Mouse (Mus musculus) ovary, postnatal 14 days (tissue): ENCODE data around the gene Tsc22d1.

Experiments
- DNase-seq: peaks from one replicate; pipeline ENCODE4 v3.0.0; 2022; ENCODE audit warnings: low spot score

Tsc22d1 gene

GRCm38 (mm10) chr14:76414862-76415780 lies at the start of gene Tsc22d1:
TSS of gene Tsc22d1 (plus strand) at chr14:76414961.
- no peak for DNase-seq

- DNase-seq, result no peak
Measured at GRCm38 (mm10) chr14:76373638-76374037, 41.1 kb upstream of the Tsc22d1 start.

DNA sequence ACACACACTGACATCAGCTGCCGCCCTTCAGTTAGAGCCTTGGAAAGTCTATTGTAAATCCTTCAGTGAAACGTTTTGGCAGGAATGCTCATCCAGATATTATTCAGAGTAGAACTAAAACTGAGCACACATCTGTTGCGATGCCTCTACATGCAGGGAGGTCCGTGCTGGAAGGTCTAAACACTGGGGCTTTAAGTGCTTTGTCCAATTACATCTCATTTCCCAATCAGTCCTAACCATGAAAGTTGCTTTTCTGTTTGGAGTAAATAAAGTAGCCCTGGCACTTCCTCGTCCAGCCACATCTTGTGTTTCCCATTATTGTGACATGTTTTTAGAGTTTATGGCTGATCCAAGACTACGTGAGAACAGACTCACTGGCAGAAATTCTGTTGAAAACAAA lies 40.2 kb upstream of the Tsc22d1 start:
- DNase-seq, result no peak

- no peak for DNase-seq
Measured at GRCm38 (mm10) chr14:76376561-76376960, 38.2 kb upstream of the Tsc22d1 start.

- DNase-seq, result no peak
Measured at GRCm38 (mm10) chr14:76379411-76379810, 35.4 kb upstream of the Tsc22d1 start.

- no peak for DNase-seq
Measured at GRCm38 (mm10) chr14:76388025-76388424, 26.7 kb upstream of the Tsc22d1 start.

- DNase-seq, result no peak
Measured at GRCm38 (mm10) chr14:76398251-76398650, 16.5 kb upstream of the Tsc22d1 start.

DNA sequence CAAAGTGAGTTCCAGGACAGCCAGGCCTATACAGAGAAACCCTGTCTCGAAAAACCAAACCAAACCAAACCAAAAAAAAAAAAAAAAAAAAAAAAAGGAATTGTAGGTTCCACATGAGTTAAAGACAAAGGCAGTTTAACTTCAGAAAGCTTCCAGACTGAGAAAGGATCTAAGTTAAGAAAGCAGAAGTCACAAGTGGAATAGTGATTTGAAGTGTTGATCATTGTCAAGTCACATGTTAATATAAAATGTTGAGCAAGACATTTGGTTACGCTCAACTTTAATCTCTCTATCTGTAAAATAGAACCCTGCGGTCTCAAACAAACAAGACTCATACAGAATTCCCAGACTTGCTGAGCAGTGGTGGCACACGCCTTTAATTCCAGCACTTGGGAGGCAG lies 12.2 kb upstream of the Tsc22d1 start:
- DNase-seq, result no peak

DNA sequence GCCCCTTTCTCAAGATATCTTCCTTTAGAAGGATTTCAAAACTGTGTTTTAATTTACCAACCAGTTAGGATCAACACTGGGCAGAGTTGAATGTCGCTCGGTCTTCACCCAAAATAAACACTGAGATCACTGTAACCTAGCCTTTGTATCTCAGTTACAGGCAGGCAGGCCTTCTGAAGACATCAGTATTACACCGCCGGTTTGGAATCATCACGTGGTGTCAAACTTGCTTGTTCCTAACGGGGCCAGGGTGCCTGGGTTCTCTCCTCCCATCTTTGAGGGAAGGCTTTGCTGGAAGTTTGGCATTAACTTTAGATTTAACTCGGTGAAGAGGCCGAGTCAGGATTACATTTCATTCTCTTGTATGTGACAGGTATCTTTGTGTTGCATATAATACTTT lies 5.7 kb upstream of the Tsc22d1 start:
- DNase-seq, result no peak

DNA sequence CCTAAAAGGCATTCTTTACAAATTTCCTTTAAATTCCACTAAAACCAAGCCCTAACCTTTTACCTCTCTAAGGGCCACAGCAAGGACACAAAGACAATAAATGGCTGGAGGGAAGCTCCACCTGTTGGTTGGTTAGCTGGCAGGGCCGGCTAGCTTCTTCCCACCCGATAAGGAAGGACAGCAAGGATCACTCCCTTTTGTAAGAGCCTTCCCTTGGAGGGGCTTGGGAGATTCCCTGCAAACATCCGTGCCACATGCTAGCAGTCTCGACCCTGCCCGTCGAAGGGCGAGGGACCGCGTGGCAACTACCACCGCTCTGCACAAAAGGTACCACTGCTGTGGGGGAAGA lies 1.0 kb upstream of the Tsc22d1 start:
- no peak for DNase-seq

- DNase-seq, result peak; percentile 94
Measured at GRCm38 (mm10) chr14:76414122-76414861, 469 bp upstream of the Tsc22d1 start.

- DNase-seq, result peak; percentile 26
Measured at GRCm38 (mm10) chr14:76415781-76416301, 1.1 kb downstream of the Tsc22d1 start.

- no peak for DNase-seq
Measured at GRCm38 (mm10) chr14:76416366-76417040, 1.7 kb downstream of the Tsc22d1 start.

- no peak for DNase-seq
Measured at GRCm38 (mm10) chr14:76417346-76417745, 2.6 kb downstream of the Tsc22d1 start.

DNA sequence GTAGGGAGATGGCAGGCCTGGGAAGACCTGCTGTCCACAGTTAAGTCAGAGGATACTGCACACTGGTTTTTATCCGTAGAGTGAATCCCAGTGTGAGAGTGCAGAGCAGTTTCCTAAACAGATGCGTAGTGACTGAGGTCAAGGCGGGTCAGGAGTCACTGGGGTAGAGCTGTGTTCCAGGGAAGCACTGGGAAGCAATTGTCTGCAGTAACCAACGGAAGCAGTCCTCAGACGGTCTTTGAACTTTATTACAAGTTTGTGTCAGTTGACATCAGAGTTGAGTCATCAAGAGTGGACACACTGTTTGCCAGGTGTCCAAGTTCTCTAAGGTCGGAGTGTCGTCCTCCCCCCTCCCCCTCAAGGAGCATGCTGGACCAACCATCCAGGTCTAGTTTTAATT lies 6.0 kb downstream of the Tsc22d1 start:
- no peak for DNase-seq

DNA sequence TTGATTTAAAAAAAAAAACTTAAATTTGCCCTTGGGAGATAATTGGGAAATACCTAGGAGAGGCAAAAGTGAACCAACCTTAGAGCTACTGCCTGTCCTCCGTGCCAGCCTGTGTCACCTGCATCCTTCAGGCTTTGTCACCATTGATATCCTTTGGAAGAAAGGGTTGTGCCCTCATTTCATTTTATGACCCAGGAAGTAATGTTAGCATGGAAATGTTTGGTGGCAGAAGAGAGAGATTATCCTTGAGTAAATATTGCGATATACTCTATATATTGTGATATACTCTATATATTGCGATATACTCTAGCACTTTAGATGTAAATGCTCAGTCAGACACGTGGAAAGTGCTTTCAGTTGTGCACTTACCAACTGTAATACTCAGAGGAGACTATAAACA lies 6.4 kb downstream of the Tsc22d1 start:
- no peak for DNase-seq

DNA sequence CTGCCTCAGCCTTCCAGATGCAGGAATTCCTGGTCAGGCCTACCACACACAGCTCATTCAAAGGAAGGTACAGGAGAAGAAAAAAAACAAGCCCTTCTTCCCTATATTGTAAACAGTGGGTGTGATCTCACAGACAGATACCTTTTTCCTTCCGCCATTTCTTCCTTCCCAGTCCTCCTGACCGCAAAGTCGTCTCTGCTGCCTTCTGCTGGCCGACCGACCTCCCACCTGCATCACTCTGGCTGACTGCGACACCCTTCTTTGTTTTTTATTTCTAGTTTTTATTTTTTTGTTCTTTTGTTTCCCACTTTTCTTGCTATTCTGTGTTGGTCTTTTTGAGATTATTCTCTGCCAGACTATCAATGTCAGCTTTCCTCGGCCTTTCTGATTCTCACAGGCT lies 10.7 kb downstream of the Tsc22d1 start:
- DNase-seq, result no peak

- no peak for DNase-seq
Measured at GRCm38 (mm10) chr14:76425986-76426530, 11.3 kb downstream of the Tsc22d1 start.

- no peak for DNase-seq
Measured at GRCm38 (mm10) chr14:76428855-76429254, 14.1 kb downstream of the Tsc22d1 start.

GRCm38 (mm10) chr14:76431918-76432317 lies 17.2 kb downstream of the Tsc22d1 start:
- no peak for DNase-seq

DNA sequence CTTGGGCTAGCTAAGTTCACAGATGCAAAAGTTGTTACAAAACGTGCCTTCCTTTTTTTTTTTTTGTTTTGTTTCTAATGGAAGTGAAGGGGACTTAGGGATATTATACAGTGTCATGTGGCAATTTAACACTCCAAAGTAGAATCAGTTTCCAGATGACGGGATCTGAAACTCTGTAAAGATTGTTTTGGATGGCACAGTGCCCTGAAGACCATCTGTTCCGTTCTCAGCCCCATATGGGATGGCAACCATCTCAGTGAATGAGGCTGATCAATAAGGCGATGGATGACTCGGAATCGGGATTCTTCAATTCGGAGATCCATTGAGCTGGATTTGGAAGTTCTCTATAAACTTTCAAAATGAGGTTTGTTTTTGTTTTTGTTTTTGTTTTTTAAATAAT lies 17.6 kb downstream of the Tsc22d1 start:
- no peak for DNase-seq

GRCm38 (mm10) chr14:76432816-76433215 lies 18.1 kb downstream of the Tsc22d1 start:
- DNase-seq, result no peak
